Mouse (Mus musculus) splenic B cell, adult 2 months (primary cell): Measurements from ENCODE around the gene Abo.

Experiments
- DNase-seq: peaks from one replicate; pipeline ENCODE4 v3.0.0-alpha.2; 2011; ENCODE audit warnings: low read depth, low spot score
- H3K27me3 ChIP-seq: 2 replicates; pipeline ENCODE4 v1.6.1; 2012; ENCODE audit warnings: mild to moderate bottlenecking, low read length, moderate library complexity, mixed read lengths; ENCODE audit not compliant: control insufficient read depth, poor library complexity, insufficient read depth, severe bottlenecking
- H3K36me3 ChIP-seq: 2 replicates; pipeline ENCODE4 v1.6.1; 2012; ENCODE audit warnings: mild to moderate bottlenecking, low read length, moderate library complexity, mixed read lengths; ENCODE audit not compliant: control insufficient read depth, poor library complexity, insufficient read depth, severe bottlenecking

Gene Abo

GRCm38 (mm10) chr2:26864879-26865278 lies at the start of gene Abo:
Abo (minus strand) TSS chr2:26864979.
- H3K36me3 ChIP-seq: no peaks in the 10 kb centered on the region
- H3K27me3 ChIP-seq: no peaks in the 10 kb centered on the region; the same call in 1 of the 2 replicates
- no peak for DNase-seq

GRCm38 (mm10) chr2:26914148-26914941 lies 49.6 kb upstream of the Abo start:
- no peak for DNase-seq
- Histone ChIP-seq H3K36me3 (peaks cover 14% of the 10 kb centered on the region), H3K27me3 (no peaks in the 10 kb centered on the region)

GRCm38 (mm10) chr2:26913416-26914147 lies 48.8 kb upstream of the Abo start:
- Histone ChIP-seq H3K36me3 (peaks cover 14% of the 10 kb centered on the region), H3K27me3 (no peaks in the 10 kb centered on the region)
- DNase-seq: no peak

GRCm38 (mm10) chr2:26912253-26912770 lies 47.5 kb upstream of the Abo start:
- H3K36me3 ChIP-seq: peaks cover 14% of the 10 kb centered on the region
- DNase-seq: no peak
- H3K27me3 ChIP-seq: no peaks in the 10 kb centered on the region

- peak; percentile 65 for DNase-seq
- H3K36me3 ChIP-seq: peaks cover 14% of the 10 kb centered on the region
- no peaks in the 10 kb centered on the region for H3K27me3 ChIP-seq
Observed at GRCm38 (mm10) chr2:26910994-26911765, 46.4 kb upstream of the Abo start.

GRCm38 (mm10) chr2:26910124-26910993 lies 45.6 kb upstream of the Abo start, which contains the start of the genes Med22 and Rpl7a:
Med22 (minus strand) TSS chr2:26910677.
Rpl7a (plus strand) TSS chr2:26910764.
- H3K36me3 ChIP-seq: peaks cover 14% of the 10 kb centered on the region
- DNase-seq: peak; percentile 99
- no peaks in the 10 kb centered on the region for H3K27me3 ChIP-seq

- no peak for DNase-seq
- no peaks in the 10 kb centered on the region for H3K27me3 ChIP-seq
Observed at GRCm38 (mm10) chr2:26909387-26909784, 44.6 kb upstream of the Abo start.

GRCm38 (mm10) chr2:26908710-26909386 lies 44.1 kb upstream of the Abo start:
- DNase-seq: no peak
- no peaks in the 10 kb centered on the region for H3K27me3 ChIP-seq
- peaks cover 13% of the 10 kb centered on the region for H3K36me3 ChIP-seq

More at GRCm38 (mm10) chr2:26909387-26909784, 44.6 kb upstream of the Abo start:
- H3K36me3 ChIP-seq: peaks cover 14% of the 10 kb centered on the region

- H3K27me3 ChIP-seq: no peaks in the 10 kb centered on the region
- peak; percentile 75 for DNase-seq
- peaks cover 5% of the 10 kb centered on the region for H3K36me3 ChIP-seq
Observed at GRCm38 (mm10) chr2:26907109-26907508, 42.3 kb upstream of the Abo start.

- H3K27me3 ChIP-seq: no peaks in the 10 kb centered on the region
- H3K36me3 ChIP-seq: peaks cover under 1% of the 10 kb centered on the region
- no peak for DNase-seq
Observed at GRCm38 (mm10) chr2:26906431-26906830, 41.7 kb upstream of the Abo start.

- H3K27me3 ChIP-seq: no peaks in the 10 kb centered on the region
Observed at GRCm38 (mm10) chr2:26905936-26906335, 41.2 kb upstream of the Abo start.

GRCm38 (mm10) chr2:26903311-26903710 lies 38.5 kb upstream of the Abo start:
- Histone ChIP-seq H3K36me3 (0 out of 2 replicates have a peak, but pooled peaks cover 2% of the 10 kb centered on the region), H3K27me3 (no peaks in the 10 kb centered on the region)
- peak; percentile 28 for DNase-seq

More at GRCm38 (mm10) chr2:26905936-26906335, 41.2 kb upstream of the Abo start:
- no peaks in the 10 kb centered on the region for H3K36me3 ChIP-seq
- no peak for DNase-seq

- DNase-seq: peak; percentile 94
- Histone ChIP-seq H3K27me3 (no peaks in the 10 kb centered on the region), H3K36me3 (peaks cover 5% of the 10 kb centered on the region; the same call in 1 of the 2 replicates)
Observed at GRCm38 (mm10) chr2:26902467-26903220, 37.9 kb upstream of the Abo start, which contains the start of gene Surf6. Surf6 (minus strand) TSS chr2:26902879.
